Mouse (Mus musculus) retina, embryonic 14.5 days (tissue): ENCODE measurements around the gene Ccna1.
A peak's percentile ranks its signal among the peaks of the same experiment; 100 is the strongest.

ENCODE experiments used
- DNase-seq: peaks from one replicate; pipeline ENCODE4 v3.0.0-alpha.2; 2015; ENCODE audit warnings: low spot score

The Ccna1 gene

GRCm38 (mm10) chr3:55065738-55066665 lies 10.7 kb upstream of the Ccna1 start:
- no peak for DNase-seq

DNA sequence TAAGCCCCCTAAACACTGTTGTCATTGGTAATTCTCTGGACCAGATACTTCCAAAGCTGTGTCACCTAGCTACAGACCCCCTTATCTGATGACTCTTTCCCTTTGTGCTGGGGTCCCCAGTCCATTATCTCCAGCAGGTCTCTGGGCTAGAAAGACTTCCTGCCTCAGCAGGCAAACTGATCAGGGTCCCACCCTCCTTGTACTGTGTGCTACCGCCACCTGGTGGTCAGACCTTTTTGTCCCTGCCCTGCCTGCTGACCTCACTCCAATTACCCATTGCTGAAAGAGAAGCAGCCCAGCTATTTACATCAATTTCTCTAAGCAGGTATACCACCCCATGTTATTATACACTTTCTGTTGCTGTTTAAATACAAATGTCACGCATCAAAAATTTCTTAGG lies 9.1 kb upstream of the Ccna1 start:
- peak; percentile 90 for DNase-seq

- DNase-seq: peak; percentile 45
Observed at GRCm38 (mm10) chr3:55062653-55063052, 7.4 kb upstream of the Ccna1 start.

DNA sequence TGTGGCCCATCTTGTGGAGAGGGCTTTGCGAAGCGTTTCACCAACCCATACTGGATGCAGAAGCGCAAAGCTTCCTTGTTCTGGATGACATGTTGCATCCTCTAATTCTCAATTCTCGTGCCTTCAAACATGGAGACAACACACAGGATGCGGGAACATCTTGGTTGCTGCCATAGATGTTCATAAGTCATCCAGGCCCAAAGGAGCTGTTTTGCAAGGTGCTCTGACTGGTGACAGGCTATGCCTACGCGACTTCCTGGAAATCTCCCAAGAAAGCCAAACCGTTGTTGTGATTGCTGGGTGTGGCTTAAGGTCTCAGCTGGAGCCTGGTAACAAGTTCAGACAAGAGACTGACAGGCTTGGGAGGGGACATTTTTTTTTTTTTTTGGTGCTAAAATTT lies 1.1 kb upstream of the Ccna1 start:
- no peak for DNase-seq

DNA sequence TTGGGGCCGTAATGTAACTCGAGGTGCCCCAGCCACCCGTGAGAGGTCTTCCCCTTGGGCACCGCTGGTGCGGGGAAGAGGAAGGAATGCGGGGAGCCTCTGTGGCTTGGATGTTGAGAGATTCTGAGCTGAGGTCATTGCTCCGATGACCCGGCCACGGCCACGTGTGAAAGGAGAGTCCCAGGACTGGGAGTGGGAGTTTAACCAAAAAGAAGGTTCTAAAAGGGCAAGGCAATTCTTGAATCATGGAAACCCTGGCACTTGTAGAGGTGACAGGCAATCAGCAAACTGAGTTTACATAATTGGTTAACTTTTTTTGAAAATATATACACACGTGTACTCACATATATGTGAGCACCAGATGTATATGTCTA lies 433 bp upstream of the Ccna1 start:
- no peak for DNase-seq

GRCm38 (mm10) chr3:55054231-55054630 lies 1.1 kb downstream of the Ccna1 start:
- DNase-seq: no peak

DNA sequence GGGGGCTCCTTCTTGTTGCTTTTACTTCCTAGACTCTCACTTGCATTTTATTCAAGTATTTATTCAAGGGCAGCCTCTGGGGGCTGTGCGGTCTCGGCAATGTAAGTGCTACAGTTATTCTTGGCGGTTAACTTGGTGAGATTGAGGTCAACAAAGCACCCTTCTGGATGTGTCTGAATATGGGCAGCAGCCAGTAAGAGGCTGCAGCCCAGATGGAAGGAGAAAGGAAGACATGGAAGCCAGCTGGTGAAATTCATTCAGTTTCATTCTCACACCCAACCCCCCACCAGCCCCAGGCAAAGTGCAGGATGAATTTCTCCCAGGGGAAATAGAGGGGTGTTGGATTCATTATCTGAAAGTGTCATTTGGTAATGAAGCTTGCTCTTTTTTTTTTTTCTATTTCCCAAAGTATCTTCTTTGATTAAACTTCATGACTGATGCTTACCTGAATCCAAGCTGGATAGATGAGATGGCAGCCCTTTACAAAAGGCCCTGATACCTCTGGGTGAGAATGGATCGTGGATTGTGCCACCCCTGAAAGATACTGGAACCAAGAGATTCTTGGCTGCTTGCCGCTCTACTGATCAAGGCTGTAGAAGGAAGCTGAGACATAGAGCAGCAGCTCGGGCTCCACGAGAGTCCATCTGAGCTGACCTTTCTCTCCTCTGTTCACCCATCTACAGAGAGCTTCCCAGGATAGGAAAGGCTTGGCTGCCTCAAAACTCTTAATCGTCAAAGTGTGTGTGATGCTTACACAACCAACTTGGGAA lies 10.5 kb downstream of the Ccna1 start:
- no peak for DNase-seq

DNA sequence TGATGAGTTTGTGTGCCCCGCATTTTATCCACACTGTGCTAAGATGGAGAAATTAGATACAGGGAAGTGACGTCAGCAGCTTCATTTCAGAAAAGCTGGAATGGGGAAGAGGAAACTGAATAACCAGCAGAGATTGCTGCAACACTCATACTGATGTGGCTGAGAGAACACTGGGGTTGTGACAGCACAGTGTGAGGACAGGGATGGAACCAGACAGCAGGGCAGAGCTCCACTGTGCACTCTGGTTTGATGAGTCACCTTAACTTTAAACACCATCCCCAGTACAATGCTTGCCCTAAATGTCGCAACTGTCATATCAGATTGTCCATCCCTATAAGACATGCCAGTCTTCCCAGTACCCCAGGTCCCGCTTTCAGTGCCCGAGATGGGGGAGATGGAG lies 17.7 kb downstream of the Ccna1 start:
- no peak for DNase-seq

DNA sequence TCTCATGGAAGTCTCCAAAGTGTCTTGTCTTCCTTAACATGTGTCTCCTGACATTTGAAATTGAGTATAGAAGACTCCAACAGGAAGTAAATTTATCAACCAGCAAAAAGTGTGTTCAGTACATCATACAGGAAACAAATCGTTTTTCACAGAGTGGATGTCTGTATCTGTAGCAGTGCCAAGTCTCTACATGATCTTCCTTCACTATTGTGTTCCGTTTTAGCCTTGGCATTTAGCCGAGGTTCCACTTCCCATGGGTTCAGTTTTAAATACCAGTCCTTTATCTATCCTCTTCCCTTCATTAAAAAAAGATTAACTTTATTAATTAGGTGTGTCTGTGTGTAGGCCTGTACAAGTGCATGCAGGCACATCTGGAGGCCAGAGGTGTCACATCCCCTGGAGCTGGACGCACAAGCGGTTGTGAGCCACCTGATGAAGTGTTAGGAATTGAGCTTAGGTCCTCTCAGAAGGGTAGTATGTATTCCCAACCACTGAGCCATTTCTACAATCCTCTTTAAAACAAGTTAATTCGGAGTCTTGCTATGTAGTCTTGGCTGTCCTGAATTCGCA lies 27.9 kb downstream of the Ccna1 start:
- no peak for DNase-seq

GRCm38 (mm10) chr3:55025502-55025901 lies 29.8 kb downstream of the Ccna1 start:
- no peak for DNase-seq

- DNase-seq: no peak
Observed at GRCm38 (mm10) chr3:55023347-55023746, 32.0 kb downstream of the Ccna1 start.

DNA sequence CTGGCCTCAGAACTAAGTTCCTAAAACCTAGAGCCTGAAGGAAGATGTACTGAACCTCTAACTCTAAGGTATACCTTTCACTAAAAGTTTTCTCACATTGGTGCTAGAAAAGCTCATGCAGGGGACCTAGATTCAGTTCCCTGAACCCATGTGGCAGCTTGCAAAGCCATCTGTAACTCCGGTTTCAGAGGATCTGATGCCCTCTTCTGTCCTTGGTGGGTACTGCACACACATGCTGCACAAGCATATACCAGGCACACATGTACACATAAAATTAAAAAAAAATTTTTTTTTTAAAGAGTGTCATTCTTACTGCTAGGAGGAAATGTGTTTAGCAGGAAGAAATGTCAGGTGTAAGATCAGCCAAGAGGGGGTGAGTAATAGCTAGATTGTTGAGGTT lies 33.1 kb downstream of the Ccna1 start:
- no peak for DNase-seq

DNA sequence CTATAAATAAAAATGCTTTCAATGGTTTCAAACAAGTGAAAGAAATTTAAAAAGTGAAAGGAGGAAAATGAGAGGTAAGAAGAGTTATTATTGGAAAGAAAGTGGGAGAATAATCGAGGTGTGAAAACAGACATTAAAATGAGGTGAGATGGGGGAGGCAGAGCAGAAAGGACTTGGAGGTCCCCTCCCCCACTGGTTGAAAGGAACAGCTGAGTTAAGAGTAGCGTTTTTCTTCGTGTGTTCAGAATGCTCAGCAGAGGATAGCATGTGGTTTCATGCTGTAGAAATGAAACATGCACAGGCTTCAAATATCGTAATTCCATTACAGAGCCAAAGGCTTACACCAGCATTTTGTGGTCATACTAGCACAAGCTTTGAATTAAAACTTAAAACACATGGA lies 42.8 kb downstream of the Ccna1 start:
- no peak for DNase-seq

DNA sequence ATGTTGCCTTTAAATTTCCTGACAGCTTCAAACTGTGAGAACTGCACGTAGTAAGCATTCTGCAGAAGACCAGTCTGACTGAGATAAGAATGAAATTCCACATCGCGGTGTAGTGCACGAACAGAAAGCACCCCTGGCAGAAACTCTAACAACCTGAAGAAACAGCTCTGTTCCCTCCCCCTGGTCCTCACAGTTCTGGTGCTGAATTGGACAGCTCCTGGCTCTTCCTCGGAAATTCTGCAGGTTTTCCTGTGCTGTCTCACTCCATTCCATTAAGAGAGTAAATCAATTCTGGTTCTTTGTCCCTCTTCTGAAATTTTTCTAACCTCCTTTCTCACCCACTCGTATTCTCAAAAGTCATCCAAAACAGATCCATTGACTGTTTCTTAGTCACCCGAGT lies 43.6 kb downstream of the Ccna1 start:
- peak; percentile 58 for DNase-seq

GRCm38 (mm10) chr3:55008965-55009741 lies 46.1 kb downstream of the Ccna1 start:
- DNase-seq: no peak

DNA sequence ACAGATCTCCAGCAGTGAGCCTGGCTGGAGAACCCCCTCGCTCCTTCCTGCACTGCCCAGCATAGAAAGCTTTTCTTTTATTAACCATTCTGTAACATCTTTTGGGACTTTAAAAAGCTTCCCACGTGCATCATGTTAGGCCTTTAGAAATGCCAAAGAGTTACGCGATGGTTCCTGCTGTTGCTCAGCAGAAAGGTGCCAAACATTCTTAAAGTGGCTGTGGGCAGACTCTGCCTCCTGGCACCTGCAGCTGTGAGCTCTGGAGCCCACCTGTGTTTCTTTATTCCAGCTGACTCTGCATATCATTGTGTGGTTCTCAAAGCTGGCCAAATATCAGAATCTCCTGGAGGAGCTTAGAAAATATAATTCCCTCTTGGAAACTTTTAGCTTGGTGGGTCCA lies 51.3 kb downstream of the Ccna1 start:
- no peak for DNase-seq

GRCm38 (mm10) chr3:55001677-55002076 lies 53.6 kb downstream of the Ccna1 start:
- no peak for DNase-seq
